Mouse (Mus musculus): ENCODE measurements around the gene Tnn. TPM values are rescaled to one million over a fixed set of nuclear protein-coding genes. Genes with fewer than 3 reads are reported as not detected.

Tnn gene
- polyA plus RNA-seq, 1 experiment from 2014 or later = 20.2 TPM

DNA sequence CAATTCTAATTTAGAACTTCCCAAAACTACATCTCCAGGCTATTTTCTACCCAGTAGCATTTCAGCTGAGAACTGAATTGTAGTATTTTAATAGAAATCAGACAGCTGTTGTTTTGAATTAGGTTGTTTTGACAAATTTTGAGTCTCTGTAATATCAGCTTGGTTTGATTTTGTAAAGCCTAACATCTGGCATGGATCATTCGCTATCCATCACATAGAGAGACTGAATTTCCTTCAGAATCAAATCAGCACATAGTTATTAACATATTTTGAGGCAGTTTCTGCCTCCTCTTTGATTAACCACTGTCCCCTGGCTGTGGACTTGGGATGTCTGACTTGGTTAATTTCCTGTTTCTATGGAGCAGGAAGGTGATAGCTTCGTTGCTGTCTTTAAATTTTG is 44.8 kb downstream of the Tnn start:
- Histone ChIP-seq H3K9ac (replicated peaks; ENCODE audit: low read depth, low read length) (no peak overlapping the region), H3K4me3 (ENCODE audit: low read depth, low read length) (no peak overlapping the region), H3K4me1 (ENCODE audit: control insufficient read depth, insufficient read depth, low read length) (no peaks in the 10 kb centered on the region), H3K9me3 (ENCODE audit: control insufficient read depth, low read depth, low read length) (no peaks in the 10 kb centered on the region), H3K36me3 (ENCODE audit: control insufficient read depth, insufficient read depth, low read length) (no peaks in the 10 kb centered on the region), H3K27ac (ENCODE audit: low read length) (no peak overlapping the region), H3K27me3 (ENCODE audit: control insufficient read depth, insufficient read depth, low read length) (no peaks in the 10 kb centered on the region), H3K4me2 (replicated peaks; ENCODE audit: low read depth, low read length) (no peak overlapping the region)
- no peak for ATAC-seq (ENCODE audit: insufficient number of reproducible peaks, insufficient read depth, low FRiP score, low read depth)
- 71% methylated on average over 2 of the region's 2 CpGs for WGBS

DNA sequence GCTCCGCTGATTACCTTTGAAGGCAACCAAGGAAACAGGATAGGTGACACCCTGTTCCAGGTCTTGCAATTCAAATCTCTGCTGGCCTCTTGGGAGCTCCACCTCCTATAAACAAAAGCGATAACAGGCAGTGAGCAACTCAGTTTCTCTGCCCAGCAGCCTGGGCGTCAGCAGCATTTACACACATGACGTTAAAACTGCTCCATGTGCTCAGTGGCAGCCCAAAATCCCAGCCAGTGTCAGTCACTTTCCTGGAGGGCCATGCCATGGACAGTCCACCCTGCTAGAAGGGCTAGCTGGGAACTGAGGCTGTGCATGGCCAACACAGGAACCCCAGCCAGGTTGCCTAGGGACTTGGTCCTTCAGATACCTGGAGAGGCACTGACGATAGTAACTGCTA is 48.0 kb downstream of the Tnn start:
- WGBS = 71% methylated on average over 5 of the region's 5 CpGs
- Histone ChIP-seq H3K9me3 (ENCODE audit: control insufficient read depth, low read depth, low read length) (no peaks in the 10 kb centered on the region), H3K27ac (ENCODE audit: low read length) (no peak overlapping the region), H3K27me3 (ENCODE audit: control insufficient read depth, insufficient read depth, low read length) (no peaks in the 10 kb centered on the region), H3K9ac (replicated peaks; ENCODE audit: low read depth, low read length) (no peak overlapping the region), H3K4me3 (ENCODE audit: low read depth, low read length) (no peak overlapping the region), H3K4me2 (replicated peaks; ENCODE audit: low read depth, low read length) (no peak overlapping the region), H3K36me3 (ENCODE audit: control insufficient read depth, insufficient read depth, low read length) (no peaks in the 10 kb centered on the region), H3K4me1 (ENCODE audit: control insufficient read depth, insufficient read depth, low read length) (no peaks in the 10 kb centered on the region)
- no peak for ATAC-seq (ENCODE audit: insufficient number of reproducible peaks, insufficient read depth, low FRiP score, low read depth)

DNA sequence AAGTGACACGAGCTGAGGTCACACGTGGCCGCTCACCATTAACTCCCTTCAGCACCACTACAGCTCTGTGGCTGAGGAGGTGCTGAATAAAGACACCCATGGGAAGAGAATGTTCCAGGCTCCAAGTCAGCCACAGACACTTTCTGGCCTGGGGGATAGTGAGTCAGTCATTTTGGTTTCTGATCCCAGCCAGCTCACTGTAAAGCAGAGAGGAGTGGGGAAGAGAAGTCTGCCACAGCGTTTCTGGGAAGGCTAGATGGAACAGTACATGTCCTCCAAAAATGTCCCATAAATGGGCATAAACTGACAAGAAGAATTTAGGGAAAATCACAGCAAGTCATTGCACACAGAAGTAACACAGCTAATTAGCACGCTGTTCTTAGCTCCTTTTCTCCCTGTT is 52.4 kb downstream of the Tnn start:
- no peaks in the 10 kb centered on the region for H3K36me3 ChIP-seq (ENCODE audit: control insufficient read depth, insufficient read depth, low read length)
- H3K4me2 ChIP-seq (replicated peaks; ENCODE audit: low read depth, low read length) = no peak overlapping the region
- no peaks in the 10 kb centered on the region for H3K27me3 ChIP-seq (ENCODE audit: control insufficient read depth, insufficient read depth, low read length)
- H3K4me3 ChIP-seq (ENCODE audit: low read depth, low read length) = no peak overlapping the region
- ATAC-seq (ENCODE audit: insufficient number of reproducible peaks, insufficient read depth, low FRiP score, low read depth) = no peak
- no peak overlapping the region for H3K27ac ChIP-seq (ENCODE audit: low read length)
- H3K9ac ChIP-seq (replicated peaks; ENCODE audit: low read depth, low read length) = no peak overlapping the region
- H3K4me1 ChIP-seq (ENCODE audit: control insufficient read depth, insufficient read depth, low read length) = no peaks in the 10 kb centered on the region
- no peaks in the 10 kb centered on the region for H3K9me3 ChIP-seq (ENCODE audit: control insufficient read depth, low read depth, low read length)
- WGBS = 78% methylated on average over 5 of the region's 5 CpGs

DNA sequence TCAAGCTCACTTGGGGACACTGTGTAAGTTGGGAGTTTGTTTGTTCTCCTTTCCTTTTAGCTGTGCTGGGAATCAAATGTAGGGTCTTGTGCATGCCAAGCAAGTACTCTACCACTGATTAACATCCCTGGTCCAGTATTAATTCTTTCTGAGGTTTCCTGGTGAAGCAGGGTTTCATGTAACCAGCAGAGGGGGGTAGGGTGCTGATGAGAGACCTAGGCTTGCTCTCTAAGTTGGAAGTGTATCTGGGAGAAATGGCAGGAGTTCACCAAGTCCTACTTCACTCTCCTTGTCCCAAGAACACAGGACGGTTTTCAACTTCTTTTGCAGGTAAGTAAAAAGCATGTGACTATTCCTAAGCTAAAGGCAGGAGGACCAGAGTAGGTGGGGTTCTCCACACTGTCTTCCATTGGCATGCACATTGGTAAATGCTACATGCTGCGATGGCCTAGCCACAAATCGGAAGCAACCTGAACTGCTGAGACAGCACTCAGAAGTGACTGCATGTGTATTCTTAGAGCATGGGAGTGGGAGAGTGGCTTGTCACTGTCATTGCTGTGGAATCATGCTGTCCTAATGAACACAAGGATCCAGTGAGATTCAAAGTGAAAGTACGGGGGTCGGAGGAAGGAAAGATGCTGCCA is 53.6 kb downstream of the Tnn start:
- Histone ChIP-seq H3K27ac (ENCODE audit: low read length) (no peak overlapping the region), H3K9ac (replicated peaks; ENCODE audit: low read depth, low read length) (no peak overlapping the region)
- 86% methylated on average over 5 of the region's 5 CpGs for WGBS

DNA sequence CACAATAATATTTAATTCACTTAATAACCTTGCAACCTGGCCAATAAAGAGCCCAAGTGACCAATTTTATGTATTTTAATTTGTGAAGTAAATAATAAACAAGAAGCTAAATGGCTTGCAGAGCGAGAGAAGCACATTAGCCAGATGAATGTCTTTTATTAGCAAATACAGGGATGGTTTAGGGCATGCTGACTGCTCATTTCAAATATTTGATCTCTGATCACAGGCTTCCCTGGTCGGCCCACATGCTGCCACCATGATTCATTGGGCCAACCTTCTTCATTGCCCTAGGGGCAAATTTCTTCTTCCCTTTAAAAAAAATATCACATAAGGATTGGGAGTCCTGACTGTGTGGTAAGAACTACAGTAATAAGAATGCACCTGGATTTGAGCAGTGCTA is 66.7 kb downstream of the Tnn start:
- WGBS = 60% methylated on average over 2 of the region's 2 CpGs
- Histone ChIP-seq H3K4me1 (ENCODE audit: control insufficient read depth, insufficient read depth, low read length) (no peaks in the 10 kb centered on the region), H3K4me3 (ENCODE audit: low read depth, low read length) (no peak overlapping the region), H3K9me3 (ENCODE audit: control insufficient read depth, low read depth, low read length) (no peaks in the 10 kb centered on the region), H3K4me2 (replicated peaks; ENCODE audit: low read depth, low read length) (no peak overlapping the region), H3K27ac (ENCODE audit: low read length) (no peak overlapping the region), H3K9ac (replicated peaks; ENCODE audit: low read depth, low read length) (no peak overlapping the region), H3K27me3 (ENCODE audit: control insufficient read depth, insufficient read depth, low read length) (no peaks in the 10 kb centered on the region), H3K36me3 (ENCODE audit: control insufficient read depth, insufficient read depth, low read length) (no peaks in the 10 kb centered on the region)
- ATAC-seq (ENCODE audit: insufficient number of reproducible peaks, insufficient read depth, low FRiP score, low read depth) = no peak

More for the DNA sequence above, 53.6 kb downstream of the Tnn start:
- H3K9me3 ChIP-seq (ENCODE audit: control insufficient read depth, low read depth, low read length) = no peaks in the 10 kb centered on the region
- no peak for ATAC-seq (ENCODE audit: insufficient number of reproducible peaks, insufficient read depth, low FRiP score, low read depth)
- H3K36me3 ChIP-seq (ENCODE audit: control insufficient read depth, insufficient read depth, low read length) = no peaks in the 10 kb centered on the region
- H3K4me3 ChIP-seq (ENCODE audit: low read depth, low read length) = no peak overlapping the region
- H3K27me3 ChIP-seq (ENCODE audit: control insufficient read depth, insufficient read depth, low read length) = no peaks in the 10 kb centered on the region
- no peak overlapping the region for H3K4me2 ChIP-seq (replicated peaks; ENCODE audit: low read depth, low read length)
- no peaks in the 10 kb centered on the region for H3K4me1 ChIP-seq (ENCODE audit: control insufficient read depth, insufficient read depth, low read length)

DNA sequence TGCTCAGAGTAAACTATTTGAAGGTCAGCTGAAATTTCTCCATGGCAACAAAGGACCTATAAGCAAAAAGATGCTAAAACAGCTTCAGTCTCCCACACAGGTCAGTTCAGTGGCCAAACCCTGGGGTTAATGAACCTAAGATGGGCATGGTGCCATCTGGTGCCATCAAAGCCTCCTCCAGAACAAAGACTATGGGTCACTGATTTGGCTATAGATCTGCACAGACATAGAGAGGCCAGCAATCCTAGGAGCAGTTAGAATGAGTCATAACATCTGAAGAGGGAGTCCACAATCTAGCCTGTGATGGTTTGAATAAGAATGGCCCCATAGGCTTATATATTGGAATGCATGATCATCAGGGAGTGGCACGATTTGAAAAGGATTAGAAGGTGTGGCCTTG is 69.1 kb downstream of the Tnn start:
- Histone ChIP-seq H3K4me1 (ENCODE audit: control insufficient read depth, insufficient read depth, low read length) (no peaks in the 10 kb centered on the region), H3K27me3 (ENCODE audit: control insufficient read depth, insufficient read depth, low read length) (no peaks in the 10 kb centered on the region), H3K9ac (replicated peaks; ENCODE audit: low read depth, low read length) (no peak overlapping the region), H3K4me3 (ENCODE audit: low read depth, low read length) (no peak overlapping the region), H3K36me3 (ENCODE audit: control insufficient read depth, insufficient read depth, low read length) (no peaks in the 10 kb centered on the region), H3K4me2 (replicated peaks; ENCODE audit: low read depth, low read length) (no peak overlapping the region), H3K27ac (ENCODE audit: low read length) (no peak overlapping the region), H3K9me3 (ENCODE audit: control insufficient read depth, low read depth, low read length) (no peaks in the 10 kb centered on the region)
- 83% methylated on average over 1 of the region's 1 CpGs for WGBS
- no peak for ATAC-seq (ENCODE audit: insufficient number of reproducible peaks, insufficient read depth, low FRiP score, low read depth)

DNA sequence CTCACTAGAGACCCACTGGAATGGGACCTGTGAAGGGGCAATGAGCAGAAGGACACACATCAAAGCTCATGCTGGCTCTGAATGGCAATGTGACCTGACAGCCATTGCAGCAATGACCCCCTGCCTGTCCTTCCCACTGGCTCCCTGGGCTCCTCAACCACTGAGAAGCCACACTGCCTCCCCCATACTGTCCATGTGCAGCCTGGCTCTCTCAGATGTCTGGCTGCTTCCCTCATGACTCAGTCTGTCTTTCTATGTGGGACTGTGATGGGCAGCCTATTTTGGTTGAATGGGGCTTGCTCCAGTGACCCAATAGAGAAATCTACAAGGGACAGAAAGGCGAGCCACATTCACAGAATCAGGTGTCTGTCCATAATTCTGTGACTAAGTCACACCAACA is 70.7 kb downstream of the Tnn start:
- 76% methylated on average over 1 of the region's 1 CpGs for WGBS
- no peak overlapping the region for H3K9ac ChIP-seq (replicated peaks; ENCODE audit: low read depth, low read length)

DNA sequence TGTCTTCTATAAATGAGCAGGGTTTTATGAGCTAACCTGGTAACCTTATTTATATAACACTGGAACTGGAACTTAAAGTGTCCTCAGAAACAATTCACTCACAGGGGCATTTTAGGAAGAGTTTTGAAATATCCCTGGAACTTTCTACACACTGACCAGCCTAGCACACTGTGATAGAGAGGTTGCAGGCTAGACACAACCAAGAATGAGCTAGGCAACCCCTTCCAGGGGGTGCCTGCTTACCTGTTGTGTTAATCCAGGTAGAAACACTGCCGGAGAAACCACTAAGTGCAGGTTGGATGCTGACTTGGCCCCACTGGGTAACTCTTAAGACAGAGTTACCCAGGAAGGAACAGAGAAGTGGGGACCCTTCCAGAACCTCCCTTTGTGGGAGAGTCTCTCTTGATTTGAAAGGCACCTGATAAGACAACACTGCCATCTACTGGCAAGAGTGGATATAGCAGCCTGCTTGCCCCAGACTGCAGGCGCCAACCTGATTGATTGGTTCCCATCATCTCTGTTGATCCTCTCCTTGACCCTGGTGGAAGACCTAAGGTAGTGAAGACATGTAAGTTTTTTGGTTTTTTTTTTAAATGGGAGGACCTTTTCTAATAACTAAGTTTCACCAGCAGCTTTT is 72.5 kb downstream of the Tnn start:
- ATAC-seq (ENCODE audit: insufficient number of reproducible peaks, insufficient read depth, low FRiP score, low read depth) = no peak
- WGBS = 29% methylated on average over 2 of the region's 2 CpGs
- H3K9ac ChIP-seq (replicated peaks; ENCODE audit: low read depth, low read length) = no peak overlapping the region
- H3K36me3 ChIP-seq (ENCODE audit: control insufficient read depth, insufficient read depth, low read length) = no peaks in the 10 kb centered on the region
- no peak overlapping the region for H3K4me2 ChIP-seq (replicated peaks; ENCODE audit: low read depth, low read length)
- no peaks in the 10 kb centered on the region for H3K4me1 ChIP-seq (ENCODE audit: control insufficient read depth, insufficient read depth, low read length)
- no peak overlapping the region for H3K27ac ChIP-seq (ENCODE audit: low read length)
- H3K4me3 ChIP-seq (ENCODE audit: low read depth, low read length) = no peak overlapping the region
- H3K27me3 ChIP-seq (ENCODE audit: control insufficient read depth, insufficient read depth, low read length) = no peaks in the 10 kb centered on the region
- no peaks in the 10 kb centered on the region for H3K9me3 ChIP-seq (ENCODE audit: control insufficient read depth, low read depth, low read length)

More for the DNA sequence above, 70.7 kb downstream of the Tnn start:
- no peaks in the 10 kb centered on the region for H3K4me1 ChIP-seq (ENCODE audit: control insufficient read depth, insufficient read depth, low read length)
- no peak overlapping the region for H3K4me3 ChIP-seq (ENCODE audit: low read depth, low read length)
- H3K36me3 ChIP-seq (ENCODE audit: control insufficient read depth, insufficient read depth, low read length) = no peaks in the 10 kb centered on the region
- H3K4me2 ChIP-seq (replicated peaks; ENCODE audit: low read depth, low read length) = no peak overlapping the region
- H3K27ac ChIP-seq (ENCODE audit: low read length) = no peak overlapping the region
- no peaks in the 10 kb centered on the region for H3K9me3 ChIP-seq (ENCODE audit: control insufficient read depth, low read depth, low read length)
- H3K27me3 ChIP-seq (ENCODE audit: control insufficient read depth, insufficient read depth, low read length) = no peaks in the 10 kb centered on the region
- ATAC-seq (ENCODE audit: insufficient number of reproducible peaks, insufficient read depth, low FRiP score, low read depth) = no peak
